Mouse (Mus musculus) megakaryocyte, adult 5-6 weeks (primary cell): Measurements from ENCODE around the gene Ttn. TPM values are rescaled to one million over a fixed set of nuclear protein-coding genes. Genes with fewer than 3 reads are reported as not detected.

Experiments
- ATAC-seq: 2 replicates; pipeline ENCODE4 v1.8.0; 2016; ENCODE audit warnings: mild to moderate bottlenecking, inconsistent platforms; ENCODE audit not compliant: poor library complexity, severe bottlenecking
- total RNA-seq, 2 experiments: library from RNA; stranded (forward) in 1 of 2; stranded (reverse) in 1 of 2; fragments of 153-499, 151-499 nt in 1 of 2; fragments of 221-1000, 200-1000 nt in 1 of 2; gene quantifications; 2 replicates each; pipeline versions ENCODE4 v1.2.3 to v1.2.4; 2015 to 2017

Gene Ttn
- total RNA-seq, 2 experiments from 2014 or later: 0.02 to 0.11 TPM

DNA sequence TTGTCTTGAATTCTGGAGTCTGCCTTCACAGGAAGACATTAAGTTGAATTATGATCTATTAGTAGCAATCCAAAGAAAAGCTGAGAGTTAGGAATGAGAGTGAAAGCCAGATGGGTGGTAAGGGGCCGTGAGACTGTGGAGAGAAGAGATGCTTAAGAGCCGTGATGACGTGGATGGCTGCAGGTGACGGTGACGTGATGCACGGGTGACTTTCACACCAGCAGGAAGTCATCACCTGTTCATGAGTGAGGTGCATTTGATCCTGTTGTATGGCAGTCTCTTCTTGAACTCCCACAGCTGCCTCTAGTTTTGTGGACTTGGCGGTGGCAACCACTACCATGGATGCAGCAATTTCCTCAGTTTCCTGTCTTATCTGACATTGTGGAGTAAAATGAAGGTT, 16.8 kb downstream of the Ttn start:
- ATAC-seq: no peak

DNA sequence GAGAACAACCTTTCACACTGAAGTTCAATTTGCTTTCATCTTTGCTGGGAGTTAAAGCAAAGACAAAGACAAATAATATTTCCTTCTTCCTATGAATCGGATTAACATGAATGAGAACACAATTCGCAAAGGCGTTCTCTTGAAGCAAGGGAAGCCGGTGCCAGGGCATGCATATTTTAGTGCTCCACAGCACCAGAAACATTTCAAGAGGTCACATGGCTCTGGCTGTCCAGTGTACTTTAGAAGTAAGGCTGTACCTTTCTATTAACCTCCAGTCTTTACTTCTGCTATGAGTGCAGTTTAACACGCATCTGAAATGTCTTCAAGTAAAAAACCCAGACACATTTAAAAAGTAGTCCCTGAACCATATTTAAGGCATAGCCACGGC, 20.3 kb downstream of the Ttn start:
- no peak for ATAC-seq

DNA sequence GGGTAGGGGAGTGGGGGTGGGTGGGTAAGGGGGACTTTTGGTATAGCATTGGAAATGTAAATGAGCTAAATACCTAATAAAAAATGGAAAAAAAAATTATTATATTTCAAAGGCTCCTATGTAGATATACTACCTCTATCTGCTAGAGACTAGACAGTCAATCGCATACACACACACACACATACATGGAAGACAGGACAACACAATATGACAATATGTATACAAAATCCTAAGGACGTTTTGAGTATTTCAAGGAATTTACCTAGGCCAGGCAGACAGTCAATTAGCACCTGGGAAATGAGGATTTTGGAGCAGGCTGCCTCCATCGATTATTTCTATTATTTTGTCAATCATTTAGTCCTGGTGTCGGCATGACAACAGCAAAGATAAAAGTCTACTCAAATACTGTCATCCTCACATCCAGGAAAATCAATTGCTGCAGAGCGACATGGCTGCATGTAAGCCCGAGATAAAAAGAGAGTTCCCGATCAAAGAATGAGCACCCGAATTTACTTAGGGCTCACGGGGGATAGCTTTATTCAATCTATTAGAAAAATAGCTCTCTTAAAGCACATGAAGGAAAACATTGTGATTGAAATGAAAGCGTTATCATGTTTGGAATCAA, 20.8 kb downstream of the Ttn start:
- ATAC-seq: no peak

DNA sequence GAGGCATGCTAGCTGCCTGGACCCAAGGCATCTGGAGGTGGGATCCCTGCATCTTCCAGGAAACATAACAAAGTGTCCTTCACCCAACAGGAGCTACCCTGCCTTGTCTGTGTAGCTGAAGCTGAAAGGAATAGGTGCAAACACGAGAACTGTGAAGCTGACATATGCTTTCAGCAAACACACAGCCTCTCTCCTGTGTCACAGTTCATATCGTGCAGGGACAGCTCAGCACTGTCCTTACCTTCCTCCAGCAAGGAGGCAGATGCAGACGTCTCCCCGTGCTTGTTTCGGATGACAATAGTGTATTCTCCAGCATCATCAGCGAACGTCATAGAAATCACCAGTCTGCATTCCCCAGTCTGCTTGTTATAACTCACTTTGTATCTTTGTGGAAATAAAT, 32.6 kb downstream of the Ttn start:
- ATAC-seq: no peak

DNA sequence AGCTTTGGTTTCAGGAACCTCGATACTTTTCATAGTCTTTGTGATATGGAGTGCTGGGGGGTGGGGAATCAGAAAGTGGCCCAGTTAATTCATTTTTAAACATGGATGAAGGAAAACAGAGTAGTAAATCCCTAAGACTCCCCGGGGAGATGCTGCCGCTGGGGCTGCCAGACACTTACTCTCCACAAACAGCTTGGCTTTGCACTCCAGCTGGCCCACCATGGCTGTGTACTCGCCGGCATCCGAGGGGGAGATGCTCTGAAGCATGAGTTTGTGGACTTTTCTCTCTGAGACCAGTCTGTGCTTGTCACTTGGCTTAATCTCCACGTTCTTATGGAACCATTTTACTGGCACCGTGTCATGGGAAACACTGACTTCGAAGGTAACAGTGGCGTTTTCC, 43.8 kb downstream of the Ttn start:
- ATAC-seq: no peak

DNA sequence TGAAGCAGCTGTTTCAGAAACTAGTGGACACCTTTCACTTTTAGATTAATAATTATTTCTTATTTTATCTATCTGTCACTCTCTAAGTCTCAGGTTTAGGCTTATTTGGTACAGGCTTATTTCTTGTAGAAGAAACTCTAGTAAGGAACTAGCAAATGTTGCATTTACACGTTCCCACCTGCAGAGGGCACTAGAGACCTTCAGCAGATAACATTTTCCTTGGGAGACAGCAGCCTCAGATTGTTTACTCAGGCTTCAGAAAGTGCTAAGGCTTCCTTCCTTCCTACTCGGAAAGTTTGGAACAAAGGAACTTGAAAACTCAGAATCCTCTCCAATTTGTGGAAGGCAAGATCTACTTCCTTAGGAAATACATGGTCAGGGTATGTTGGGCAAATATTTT, 52.6 kb downstream of the Ttn start:
- no peak for ATAC-seq

DNA sequence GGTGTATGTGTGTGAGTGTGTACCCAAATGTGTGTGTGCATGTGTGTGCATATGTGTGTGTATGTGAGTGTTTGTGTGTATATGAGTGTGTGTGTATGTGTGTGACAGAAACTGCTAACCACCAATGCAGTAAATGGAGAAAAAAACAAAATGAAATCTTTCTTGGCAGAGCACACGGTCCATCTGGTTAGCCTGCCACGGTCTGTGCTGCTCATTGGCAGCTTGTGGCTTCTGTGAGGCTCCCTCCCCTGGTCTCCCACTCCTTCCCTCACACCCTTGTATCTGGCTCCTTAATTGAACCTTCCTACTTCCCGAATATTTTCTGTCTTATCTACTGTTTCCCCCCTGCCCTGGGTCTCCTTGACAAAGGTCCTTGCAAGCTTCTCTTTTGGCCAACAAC, 53.5 kb downstream of the Ttn start:
- ATAC-seq: no peak

DNA sequence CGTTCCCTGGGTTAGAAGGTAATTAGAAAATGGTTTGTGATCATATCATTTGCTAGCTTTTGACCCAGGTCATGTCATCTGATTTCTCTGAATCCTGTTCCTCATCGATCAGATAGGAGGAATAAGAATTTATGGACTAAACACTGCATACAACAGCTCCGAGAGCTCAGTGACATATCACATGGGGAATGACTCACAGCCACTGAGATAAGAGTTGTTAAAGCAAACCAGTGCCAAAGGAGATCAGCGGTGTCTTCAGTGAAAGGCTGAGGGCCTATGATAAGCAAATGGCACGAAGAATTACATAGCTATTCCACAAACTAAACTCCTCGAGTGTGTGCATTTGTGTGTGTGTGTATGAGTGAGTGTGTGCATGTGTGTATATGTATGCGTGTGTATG, 54.0 kb downstream of the Ttn start:
- ATAC-seq: no peak

DNA sequence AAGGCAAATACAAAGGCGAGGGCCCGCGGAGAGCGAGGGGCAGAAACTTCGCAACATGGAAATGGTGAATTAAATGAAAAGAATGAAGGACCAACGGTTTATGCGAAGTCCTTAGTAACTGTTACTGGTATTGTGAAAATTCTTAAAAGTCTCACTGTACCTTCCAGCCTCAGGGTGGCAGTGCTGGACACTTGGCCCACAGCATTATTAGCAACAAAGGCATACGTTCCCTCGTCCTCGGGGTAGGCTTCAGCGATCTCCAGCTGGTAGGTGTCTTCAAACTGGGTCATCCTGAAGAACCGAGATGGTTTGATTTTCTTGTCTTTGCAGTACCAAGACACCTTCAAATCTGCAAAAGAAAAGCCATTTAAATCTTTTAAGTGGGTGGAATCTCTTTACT, 55.4 kb downstream of the Ttn start:
- no peak for ATAC-seq

DNA sequence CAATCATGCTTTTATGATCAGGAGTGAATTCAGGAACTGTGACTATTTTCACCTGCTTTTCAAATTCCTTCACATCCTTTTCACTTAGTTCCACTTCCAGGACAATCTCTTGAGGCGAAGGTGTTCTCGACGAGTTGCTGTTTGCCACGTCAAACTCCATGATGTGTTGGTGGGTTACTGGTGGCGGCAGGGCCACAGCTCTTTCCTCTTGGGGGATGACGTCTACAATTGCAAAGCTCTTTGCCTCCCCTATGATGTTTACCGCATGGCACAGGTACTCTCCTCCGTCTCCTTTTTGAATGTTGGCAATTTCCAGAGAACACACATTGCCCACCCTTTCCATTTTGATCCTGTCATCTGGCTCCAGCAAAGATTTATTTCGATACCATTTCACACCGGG, 67.4 kb downstream of the Ttn start:
- ATAC-seq: no peak

DNA sequence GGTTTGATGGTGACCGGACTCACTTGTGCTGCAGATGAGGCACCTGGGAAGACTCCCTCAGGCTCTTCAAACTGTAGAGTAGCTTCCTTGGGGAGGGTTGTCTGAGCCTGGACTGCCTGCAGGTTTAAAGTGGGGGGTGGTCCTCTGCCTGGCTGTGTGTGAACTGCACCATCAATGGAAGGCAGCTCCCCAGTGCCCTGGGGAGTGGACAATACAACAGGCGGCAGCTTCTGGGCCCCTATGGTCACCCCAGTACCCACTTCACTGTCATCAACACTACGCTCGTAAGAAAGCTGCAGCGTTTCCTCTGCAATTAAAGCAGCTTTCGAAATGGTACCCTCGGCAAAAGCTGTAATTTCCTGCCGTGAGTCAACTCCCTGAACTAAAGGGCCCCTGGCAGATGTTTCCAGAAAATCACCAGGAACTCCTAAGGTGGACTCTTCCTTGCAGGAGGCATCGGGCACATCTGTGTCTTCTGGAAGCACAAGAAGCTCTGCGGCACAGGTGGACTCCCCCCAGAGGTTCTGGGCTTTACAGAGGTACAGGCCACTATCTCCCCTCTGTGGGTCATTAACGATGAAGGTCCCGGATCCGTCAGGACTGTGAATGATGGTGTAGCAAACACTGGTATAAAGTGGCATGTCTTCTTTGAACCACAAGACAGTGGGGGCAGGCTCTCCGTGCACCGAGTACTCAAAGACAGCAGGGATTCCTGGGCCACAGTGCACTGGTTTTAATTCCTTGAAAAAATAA, 73.5 kb downstream of the Ttn start:
- no peak for ATAC-seq

DNA sequence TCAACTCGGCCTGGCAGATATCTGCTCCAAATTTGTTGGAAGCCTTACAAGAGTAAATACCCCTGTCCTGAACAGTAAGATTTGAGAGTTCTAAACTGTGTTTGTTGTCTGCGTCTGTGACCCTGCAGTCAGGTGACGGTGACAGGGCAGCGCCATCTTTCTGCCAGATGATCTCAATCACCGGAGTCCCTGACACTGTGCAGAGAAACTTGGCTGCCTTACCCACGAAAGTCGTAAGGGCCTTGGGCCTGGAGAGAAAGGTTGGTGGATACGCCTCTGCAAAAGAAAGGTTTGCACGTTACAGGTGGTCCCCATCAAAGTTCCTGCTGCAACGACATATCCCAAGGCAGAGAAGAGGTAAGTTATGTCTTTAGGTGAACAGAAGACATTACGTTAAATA, 79.0 kb downstream of the Ttn start:
- ATAC-seq: no peak

DNA sequence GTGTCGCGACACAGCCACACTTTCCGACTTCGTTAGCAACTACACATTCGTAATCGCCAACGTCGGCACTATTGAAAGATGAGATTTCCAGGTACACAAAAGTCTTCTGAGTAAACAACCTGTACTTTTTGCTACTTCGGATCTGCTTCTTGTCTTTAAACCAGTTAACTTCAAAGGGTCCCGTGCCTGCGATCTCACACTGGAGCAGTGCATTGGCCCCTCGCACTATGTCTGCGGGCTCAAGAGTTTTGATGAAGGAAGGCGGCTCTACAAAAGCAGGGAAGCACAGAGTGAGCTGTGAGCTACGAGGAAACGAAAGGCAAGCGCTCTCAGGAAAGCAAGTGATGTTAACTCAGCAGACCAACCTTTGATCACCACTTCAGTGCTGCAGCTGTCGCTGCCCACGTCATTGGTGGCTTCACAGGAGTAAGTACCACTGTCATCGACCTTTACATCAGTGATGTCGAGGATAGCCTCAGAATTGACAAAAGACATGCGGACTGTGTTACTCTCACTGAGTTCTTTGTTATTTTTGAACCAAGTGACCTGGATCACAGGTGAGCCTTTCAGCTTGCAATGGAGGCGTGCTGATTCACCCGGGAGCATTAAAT, 80.8 kb downstream of the Ttn start:
- ATAC-seq: no peak

DNA sequence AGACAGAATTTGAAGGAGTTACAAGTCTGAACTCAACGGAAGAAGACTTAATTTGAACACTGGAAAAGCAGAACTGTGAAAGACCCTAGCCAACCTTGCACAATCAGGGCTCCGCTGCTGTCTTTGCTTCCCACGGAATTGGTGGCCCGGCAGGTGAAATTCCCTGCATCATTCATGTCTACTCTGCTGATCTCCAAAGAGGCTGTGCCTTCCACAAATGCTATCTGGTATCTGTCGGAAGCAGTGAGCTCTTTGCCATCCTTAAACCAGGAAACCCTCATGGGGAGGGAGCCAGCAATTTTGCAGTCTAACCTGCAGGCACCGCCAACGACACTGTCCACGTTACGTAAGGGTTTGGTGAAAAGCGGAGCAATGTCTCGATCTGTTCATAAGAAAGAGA, 82.5 kb downstream of the Ttn start:
- no peak for ATAC-seq

DNA sequence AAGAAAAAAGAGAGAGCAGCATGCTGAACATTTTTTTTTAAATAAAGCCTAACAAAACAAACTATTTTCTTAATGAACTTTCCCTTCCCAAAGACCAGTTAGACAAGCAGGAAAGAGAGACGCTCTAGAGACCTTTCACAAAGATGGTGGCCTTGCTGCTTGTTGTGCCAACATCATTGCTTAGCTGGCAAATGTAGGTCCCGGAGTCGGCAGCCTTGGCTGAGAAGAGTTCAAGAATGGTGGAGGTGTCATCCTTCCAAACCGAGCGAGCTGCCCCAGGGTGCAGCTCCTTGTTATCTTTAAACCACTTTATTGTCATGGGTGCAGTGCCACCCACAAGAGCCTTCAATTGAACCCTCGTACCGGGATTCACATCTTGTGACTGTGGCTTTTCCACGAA, 85.4 kb downstream of the Ttn start:
- ATAC-seq: no peak

DNA sequence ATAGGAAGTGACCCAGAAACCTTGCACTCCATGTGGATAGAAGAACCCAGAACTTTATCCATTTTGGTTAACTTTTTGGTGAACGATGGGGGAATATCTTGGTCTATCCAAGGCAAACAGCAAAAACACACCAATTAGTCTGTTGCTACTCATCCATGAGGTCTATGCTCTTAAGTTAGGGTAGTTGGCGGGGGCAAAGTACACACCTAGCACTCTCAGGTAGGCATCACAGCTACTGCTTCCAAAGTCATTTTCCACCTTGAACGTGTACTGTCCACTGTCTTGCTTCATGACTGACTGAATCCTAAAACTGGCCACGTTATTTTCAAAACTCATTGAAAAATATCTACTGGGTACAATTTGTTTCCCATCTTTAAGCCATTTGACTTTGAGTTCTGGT, 87.0 kb downstream of the Ttn start:
- no peak for ATAC-seq

DNA sequence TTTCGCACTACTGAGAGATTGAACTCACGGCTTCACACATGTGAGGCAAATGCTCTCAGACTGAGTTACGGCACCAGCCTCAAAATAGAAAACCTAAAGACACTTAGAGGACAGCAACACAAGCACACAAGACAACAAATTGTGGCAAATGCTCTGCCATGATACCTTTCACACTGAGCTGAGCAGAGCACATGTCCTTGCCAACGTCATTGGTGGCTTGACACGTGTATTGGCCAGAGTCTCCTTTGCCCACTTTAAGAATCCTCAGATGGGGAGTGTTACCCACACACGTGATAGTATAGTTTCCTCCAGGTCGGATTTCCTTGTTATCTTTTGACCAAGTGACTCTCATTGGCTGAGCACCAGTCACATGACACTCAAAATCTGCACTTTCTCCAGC, 93.6 kb downstream of the Ttn start:
- no peak for ATAC-seq

DNA sequence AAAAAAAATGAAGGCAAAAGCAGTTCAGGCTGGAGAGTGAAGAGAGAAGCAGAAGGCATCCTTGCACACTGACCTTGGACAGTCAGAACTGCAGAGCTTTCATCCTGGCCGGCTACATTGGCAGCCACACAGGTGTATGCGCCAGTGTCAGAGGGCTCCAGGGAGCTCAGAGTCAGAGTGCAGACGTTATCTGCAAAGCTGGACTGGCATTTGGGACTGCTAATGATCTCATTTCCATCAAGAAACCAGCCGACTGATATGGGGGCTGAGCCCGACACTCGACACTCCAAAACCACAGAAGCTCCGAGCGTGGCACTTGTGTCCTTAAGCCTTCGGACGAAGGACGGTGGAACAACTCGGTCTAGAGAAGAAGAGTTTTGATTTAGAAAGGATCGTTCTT, 96.5 kb downstream of the Ttn start:
- no peak for ATAC-seq

DNA sequence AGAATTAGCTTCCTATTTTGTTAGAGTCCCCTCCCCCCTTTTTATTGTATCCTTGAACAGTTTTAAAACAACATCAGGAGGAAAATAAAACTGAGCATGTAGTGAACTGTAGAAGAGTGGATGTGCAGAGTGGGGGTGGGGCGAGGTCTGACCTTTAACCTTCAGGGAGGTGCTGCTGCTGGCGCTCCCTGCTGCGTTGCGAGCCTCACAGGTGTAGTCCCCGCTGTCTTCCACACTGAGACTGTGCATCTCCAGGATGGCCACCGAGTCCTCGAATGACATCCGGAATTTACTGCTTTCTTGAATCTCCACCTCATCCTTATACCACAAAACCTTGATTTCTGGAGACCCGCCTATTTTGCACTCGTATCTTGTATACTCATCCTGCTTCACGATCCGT, 100.9 kb downstream of the Ttn start:
- no peak for ATAC-seq

DNA sequence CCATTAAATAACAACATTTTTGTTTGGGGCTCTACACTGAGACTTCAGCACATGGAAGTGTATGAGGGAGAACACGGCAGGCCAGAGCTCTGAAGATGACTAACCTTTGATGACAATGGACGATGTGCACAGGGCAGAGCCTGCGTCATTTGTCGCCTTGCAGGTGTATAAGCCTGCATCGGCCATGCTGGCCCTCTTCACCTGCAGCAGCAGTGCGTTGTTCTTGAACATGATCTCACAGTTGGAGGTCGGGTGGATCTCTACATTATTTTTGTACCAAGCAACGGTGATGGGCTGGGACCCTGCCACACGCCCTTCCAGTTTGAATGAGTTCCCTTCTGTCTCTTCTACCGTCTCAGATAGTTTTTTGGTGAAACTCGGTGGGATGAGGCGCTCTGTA, 106.8 kb downstream of the Ttn start:
- ATAC-seq: no peak

DNA sequence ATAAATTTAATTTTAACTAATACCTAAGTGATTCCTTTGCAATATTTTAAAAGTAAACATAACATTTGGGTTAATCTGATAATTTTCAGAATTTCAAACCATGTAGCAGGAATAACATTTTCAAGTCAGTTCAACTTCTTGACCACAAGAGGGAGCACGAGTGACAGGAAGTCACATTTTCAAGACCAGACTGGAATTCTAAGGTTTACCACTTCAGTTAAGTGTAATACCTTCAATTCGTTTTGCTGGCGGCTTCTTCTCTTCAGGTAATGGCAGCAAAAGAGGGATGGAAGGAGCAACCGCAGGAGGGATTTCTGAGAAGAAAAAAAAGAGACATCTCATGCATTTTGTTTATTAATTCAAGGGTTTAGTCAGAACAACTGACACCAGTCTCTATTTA, 115.4 kb downstream of the Ttn start:
- ATAC-seq: no peak

DNA sequence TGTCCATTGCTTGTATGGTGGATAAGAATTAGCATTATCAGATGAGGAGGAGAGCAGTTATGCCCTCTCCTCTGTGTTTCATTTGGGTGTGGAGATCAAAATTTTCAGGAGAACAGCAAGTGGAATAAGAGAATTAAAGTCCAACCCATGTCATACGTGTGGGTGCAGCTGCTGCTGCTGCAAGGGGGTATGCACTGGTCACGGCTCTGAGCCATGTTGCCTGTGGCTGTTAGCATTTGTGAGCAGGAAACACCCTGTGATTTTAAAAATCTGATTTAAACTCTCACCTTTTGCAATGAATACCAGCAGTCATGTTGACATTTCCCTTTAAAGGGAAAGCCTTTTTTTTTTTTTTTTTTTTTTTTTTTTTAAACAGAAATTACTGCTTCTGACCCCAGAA, 116.8 kb downstream of the Ttn start:
- ATAC-seq: no peak

DNA sequence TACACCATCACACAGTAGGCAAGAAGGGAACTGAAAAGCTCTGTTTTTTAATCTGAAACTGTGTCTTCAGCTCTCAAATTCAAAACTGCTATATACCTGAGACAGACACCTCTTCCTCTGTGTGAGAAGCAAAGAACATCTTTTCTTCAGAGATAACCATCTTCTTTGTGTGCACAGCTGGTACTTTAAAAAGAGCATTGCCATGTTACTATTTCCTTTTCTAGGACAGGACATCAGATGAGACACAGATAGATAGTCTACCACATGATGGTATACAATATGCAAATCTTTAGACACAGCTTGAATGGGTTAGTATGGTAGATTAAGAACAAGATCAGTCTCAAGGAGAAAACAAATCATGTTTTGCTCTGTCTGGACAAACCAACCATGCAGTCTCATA, 121.0 kb downstream of the Ttn start:
- no peak for ATAC-seq
